Mouse (Mus musculus): ENCODE measurements around the gene Enpp3.

GRCm38 (mm10) chr10:24864434-24864833 is 21.8 kb upstream of the Enpp3 start:
- TF ChIP-seq BHLHE40 (IDR thresholded peaks at IDR 0.05; ENCODE audit: low read depth, low read length): no peak
- TF ChIP-seq USF2 (conservative IDR thresholded peaks at IDR 0.05; ENCODE audit: low read depth, low read length): no peak
- no peak for TF ChIP-seq E2F4 (IDR thresholded peaks at IDR 0.05; ENCODE audit: insufficient replicate concordance, low read depth, low read length)
